Mouse (Mus musculus) urinary bladder, postnatal 25 days (tissue): ENCODE data around the gene Kcns3.

Experiments
- DNase-seq: peaks from one replicate; pipeline ENCODE4 v3.0.0; 2022; ENCODE audit warnings: low spot score

Gene Kcns3

DNA sequence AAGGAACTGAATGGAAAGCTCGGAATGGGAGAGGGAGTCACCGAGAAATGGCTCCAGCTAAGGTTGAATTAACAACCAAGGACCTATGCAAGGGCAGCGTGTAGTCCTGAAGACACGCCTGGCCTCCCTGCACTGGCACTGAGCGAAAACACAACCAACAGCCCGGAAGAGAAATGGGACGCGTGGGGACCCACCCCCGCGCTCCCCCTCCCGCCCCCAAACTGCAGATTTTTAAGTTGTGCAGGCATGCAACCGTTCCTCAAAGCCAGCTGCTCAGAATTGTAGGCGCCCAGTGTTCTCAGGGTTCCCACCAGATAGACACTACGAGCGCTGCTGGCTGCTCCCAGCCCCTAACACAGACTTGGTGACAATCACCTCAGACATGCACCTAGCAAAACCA, at the start of gene Kcns3:
Gene Kcns3 (minus strand): TSS at position 42 of the 400 bp plus-strand sequence.
- no peak for DNase-seq

DNA sequence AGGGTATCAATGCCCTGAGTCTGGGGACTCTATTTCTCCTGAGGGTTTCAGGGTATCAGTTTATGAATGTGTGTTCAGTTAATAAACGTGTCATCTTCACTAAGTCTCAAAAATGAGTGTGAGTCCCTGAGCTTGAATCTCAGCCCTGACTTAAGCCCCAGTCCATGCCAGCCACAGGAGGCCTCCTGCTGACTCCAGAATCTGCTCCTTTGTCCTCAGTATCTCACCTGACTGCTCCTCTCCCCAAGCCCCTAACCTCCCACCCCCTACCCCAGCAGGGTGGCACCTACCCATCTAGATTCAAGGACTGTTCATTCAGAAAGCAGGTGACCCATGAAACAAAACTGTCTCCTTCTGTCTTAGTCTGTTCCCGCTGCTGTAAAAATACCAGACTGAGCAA, 47.7 kb upstream of the Kcns3 start:
- DNase-seq = no peak

DNA sequence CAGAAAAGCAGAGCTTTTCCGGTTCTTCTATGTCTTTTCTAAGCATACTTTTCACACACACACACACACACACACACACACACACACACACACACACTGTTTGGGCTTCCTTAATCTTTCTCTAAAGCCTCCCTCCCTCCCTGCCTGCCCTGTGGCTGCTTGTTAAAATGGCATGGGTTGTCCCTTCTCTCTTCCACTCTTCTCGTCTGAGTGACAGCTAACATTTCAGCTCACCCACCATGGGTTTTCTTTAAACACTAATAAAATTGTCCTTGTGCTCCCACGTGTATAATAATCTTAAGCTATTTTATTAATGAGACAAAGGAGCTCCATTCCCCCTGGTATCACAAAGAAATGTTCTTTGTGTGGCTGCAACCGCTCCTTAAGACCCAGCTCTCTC, 47.2 kb upstream of the Kcns3 start:
- no peak for DNase-seq

DNA sequence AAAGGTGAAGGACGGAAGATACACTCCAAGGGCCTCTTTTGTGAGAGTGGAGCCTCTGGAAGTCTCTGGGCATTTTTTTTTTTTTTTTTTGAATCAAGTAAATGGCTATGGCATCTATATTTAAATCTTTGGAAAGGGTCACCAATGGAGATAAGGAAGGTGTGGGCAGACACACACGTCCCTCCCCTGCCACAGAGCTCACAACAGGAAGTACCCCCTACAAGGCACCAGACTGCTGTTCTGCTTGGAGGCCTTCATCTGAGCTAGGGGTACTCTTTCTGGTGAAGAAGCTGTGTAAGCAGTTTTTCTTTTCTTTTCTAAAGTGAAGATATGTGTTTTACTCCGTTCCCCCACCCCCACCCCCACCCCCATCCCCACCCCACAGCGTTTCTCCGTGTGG, 46.0 kb upstream of the Kcns3 start:
- no peak for DNase-seq

DNA sequence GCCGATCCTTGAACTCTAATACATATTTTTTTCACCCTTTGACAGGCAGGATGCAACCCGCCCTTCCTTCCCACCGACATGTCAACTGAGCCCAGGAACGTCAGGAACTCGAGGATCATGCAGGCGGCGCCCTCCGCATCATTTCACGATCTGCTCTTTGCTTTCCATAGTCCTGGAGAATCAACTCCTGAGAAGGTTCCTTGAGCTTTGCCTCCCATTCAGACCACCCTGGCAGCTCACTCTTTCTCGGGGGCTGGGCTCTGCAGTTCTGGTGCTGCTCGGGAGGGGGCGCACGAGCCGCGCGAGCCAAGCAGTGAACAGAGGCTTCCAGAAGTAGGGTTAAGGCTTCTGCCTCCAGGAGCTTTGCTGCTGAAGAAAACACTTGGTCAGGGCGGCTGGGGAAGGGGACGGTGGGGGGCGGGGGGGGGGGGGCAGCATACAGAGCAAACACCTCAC, 45.3 kb upstream of the Kcns3 start:
- DNase-seq = peak; percentile 73

DNA sequence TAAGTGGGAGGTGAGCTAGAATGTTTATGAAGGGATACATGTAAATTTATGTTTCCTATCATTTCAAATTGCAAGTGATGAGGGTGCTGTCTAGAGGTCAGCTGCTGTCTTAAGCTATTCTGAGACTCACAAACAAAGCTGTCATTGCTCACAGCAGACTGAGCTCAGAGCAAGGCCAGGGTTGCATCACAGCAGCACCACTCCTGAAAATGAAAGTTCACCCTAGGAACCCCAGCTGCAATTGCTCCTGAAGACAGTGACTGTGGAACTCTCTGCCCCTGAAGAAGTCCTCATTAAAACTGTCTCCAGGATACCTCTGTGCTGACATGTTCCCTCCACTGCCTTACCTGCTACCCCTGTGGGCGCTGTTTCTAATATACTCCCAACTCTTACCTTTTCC, 44.2 kb upstream of the Kcns3 start:
- no peak for DNase-seq

DNA sequence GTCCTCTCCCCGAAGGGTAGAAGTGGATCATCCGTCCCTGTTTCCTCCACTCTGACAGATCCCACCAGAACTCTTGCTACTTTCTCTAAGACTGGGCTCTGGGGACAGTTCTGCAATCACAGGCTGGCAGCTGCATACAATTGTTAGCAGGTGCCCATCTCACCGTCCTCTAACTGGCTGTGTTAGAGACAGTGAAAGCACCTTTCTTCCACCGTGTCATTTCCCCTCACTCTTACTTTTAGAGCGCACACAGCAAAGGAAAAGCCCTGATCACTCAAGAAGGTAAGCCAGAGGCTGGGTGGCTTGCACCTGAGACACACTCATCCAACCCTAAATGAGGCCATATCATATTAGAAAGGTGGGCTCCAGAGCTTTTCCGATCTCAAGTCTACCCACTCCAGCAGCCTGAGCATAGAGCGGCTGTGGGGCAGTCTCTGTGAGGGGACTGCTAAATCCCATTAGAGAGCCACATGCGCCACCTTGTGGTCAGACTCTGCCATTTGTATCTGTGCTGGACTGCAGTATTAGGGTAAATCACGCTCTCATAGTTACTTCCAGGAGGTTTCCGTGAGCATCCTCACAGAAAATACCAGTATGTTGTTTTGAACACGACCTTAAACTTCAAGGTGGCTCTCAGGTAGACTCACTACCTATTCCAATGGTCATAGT, 27.8 kb upstream of the Kcns3 start:
- peak; percentile 86 for DNase-seq

DNA sequence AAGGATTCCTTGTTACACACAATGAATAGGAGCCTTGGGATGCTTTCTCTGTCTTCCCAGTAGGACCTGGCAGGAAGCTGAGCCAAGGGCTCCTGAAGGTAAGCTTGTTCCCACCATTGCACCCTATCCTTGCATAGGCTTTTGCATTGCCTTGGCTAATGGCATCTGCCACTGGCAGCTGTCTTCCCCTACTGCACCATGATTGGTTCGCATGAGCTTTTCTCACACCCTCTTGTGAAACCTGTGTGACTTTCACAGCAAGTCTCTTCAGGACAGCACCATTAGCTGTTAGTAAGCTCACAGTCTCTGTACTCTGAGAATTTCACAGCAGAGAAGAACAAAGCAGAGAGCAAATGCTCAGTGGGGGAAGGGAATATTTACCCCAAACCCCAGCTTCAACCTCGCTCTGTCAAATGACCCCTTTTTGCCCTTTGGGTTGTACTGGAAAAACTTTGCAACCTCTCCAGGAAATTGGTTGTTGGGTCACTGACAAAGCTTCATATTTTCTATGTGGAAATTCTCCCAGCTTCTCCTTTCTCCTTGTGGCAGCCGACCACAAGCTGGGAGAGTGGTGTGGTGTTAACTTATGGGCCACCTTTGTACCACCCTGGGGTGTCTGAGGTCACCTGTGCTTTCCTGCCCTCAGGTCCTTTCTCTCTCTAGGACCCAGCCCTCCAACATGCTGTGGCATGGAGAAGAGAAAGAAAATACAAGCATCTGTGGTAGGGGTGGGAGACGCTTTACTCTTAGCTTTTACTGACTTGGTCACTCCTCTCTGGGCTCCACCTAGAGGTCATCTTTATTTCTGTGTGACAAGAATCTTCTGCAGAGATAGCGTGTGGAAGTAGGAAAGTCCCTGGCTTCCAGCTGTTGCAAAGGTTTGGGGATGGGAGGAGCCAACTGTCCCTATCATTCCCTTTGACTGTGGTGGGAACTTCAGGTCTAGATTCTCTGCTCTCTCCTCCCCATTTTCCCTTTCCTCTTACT, 26.8 kb upstream of the Kcns3 start:
- DNase-seq = no peak

DNA sequence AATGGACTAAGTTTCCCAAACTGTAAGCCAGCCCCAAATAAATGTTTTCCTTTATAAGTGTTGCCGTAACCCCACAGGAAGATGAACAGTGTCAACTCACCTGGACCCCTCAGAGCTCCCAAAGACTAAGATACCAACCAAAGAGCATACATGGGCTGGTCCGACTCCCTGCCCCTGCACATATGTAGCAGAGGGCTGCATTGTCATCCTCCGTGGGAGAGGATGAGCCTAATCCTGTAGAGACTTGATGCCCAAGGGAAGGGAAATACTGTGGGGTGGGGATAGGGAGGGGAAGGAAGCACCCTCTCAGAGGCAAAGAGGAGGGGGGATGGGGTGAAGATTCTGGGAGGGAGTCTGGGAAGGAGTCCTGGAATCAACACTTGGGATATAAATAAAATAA, 7.8 kb upstream of the Kcns3 start:
- no peak for DNase-seq

DNA sequence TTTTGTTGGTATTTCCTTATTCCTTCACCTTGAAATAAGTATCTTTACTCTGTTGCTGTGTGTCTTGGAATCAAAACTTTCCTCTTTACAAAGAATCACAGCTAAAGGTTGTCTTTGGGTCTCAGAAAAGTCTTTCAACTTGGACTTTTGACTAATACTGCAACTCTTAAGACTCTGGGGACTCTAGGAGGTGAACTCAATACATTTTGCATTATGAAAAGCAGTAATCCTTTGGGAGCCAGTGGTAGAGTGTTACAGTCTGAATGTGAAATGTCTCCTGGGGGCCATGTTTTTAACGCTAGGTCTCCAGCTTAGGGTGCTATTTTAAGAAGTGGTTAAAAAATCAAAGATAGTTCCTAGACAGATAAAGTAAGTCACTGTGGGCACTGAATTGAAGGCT, 4.3 kb upstream of the Kcns3 start:
- no peak for DNase-seq

DNA sequence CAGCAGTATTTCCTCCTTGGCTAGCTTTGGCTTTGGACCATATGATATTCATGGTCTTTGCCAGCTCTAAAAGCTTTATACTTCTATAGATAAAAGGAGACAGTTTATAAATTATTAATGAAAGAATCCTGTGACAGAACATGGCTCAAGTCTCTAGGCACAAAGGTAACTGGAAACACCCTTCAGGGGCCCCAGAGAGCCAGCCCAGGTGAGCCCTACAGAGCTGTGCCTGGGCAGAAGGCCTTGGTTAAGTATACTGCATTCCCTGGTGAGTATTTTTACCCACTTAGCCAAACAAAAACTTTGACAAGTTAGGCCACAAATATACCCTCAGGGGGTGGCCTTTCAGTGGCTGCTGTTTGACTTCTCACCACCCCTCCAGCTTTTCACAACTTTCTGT, 2.7 kb upstream of the Kcns3 start:
- DNase-seq = no peak

DNA sequence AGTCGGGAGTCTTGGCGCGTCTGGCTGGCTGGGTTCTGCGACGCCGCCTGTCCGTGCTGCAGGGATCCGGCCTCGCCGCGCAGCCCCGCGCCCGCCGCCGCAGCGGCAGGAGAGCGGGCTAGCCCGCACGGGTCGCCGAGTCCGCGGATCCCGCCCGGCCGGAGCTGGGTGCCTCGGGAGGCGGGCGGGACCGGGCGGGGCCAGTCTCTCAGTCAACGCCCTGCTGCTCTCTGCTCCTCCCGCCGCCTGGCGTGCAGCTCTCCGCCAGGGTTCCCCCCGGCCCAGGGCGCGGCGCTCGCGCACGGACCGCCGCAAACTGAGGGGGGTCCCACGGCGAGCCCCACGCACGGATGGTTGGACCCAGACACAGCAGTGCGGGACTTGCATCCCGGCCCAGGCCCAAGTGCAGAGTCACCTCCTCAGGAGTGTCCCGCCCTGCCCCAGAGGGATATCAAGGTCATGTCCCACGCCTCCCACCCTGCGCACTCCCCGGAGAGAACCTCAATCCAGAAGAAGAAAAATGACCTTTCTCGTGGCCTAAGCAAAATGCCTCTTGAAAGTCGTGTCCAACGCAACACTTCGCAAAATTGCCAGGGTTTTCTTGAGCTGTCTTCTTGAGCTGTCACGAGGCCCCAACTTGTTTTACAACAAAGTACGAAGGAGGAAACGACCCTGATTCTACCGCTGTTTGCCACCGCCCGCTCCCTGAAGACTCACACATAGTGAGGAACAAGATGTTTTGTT, 492 bp downstream of the Kcns3 start:
- peak; percentile 28 for DNase-seq

DNA sequence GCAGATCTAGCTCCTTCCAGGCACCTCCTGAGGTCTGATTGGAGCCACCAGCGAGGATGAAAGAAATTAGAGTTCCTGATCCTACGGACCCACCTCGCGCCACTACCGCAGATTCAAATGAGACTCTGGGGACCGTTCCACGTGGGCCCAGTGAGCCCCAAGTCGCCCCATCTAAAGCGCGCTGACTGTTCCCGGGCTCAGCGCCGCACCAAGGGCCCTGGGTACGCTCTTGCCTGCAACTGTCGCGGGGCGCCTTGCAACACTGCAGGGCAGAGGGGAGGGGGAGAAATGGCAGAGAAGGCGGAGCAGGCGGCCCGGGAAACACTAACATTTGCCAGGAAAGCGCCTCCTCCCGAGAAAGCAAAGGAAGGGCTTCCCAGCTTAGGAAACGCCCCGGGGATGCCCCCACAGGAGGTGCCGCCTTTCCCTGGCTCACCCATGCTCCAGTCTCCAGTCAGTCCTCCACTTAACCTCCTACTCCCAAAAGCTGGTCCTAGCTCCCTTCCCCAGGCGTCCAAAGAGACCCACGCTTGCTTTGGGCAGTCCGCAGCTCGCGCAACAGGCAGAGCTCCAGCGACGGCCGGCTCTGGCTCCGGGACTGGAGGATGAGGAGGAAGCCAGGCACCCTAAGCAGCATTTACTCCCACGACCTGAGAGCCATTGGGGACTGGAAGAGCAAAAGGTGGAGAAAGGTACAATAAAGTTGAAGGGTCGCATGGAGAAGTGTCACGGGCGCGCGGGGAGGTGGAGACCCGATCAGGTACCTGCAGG, 1.2 kb downstream of the Kcns3 start:
- DNase-seq = peak; percentile 12

DNA sequence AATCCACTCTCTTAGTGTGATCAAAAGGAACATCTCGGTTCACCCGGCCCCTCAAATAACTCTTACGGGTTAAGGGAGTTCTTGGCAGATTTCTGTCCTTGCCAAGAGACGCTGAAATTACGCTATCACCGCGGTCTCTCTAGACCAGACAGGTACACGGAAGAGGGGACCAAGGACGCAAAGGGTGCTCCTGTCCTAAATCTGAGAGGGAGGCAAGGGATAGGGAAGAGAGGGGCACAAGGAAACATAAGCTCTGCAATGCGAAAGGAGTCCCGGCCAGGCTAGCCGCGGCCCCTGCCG, 1.8 kb downstream of the Kcns3 start:
- DNase-seq = no peak

DNA sequence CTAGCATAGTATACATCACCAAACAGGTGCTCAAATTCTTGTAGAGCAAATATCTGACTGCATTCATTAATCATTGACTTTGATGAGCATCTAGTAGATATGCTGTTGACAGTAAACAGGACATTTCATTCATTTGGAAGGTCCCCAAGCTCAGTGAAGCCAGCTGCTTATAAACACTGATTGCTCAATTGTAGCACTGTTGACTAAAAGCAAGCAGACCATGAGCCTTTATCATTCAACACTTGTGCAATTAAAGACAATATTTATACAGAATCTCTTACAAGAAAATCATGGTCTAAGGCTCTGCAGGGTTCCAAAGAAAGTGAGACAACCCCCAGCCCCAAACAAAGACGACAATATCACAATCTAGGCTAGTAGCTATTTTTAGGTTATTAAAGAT, 6.0 kb downstream of the Kcns3 start:
- no peak for DNase-seq

DNA sequence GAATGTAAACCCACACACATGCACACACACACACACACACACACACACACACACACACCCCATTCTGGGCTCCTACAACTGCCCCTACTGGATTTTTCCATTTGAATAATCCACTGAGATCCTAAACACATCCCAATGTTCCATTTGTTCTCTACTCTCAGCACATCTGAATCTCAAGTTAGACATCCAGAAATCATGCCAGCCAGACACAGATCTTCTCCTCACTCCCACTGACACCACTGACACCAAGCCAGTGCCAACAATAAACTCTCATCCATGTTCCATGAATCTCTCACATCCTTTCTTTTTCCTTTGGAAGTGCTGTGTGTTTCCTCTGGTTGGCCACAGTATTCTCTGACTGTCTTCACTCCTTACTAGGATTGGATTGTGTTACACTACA, 18.4 kb downstream of the Kcns3 start:
- no peak for DNase-seq

DNA sequence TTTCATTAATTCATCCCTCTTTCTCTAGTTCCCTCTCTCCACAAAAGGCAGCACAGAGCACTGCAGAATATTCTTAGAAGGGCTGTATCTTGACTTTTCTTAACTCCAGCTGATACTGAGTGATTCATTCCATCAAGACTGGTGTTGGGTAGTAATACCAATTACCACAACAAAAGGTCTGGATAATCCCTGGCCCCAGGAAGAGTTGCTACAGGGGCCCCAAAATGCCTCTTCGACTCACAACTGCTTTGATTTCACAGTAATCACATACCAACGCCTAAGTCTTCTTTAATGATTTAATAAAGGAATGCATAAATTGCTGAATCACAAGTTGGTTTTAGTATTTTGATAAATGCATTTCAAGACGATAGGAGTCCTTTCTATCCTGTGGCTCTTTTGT, 21.7 kb downstream of the Kcns3 start:
- DNase-seq = no peak

DNA sequence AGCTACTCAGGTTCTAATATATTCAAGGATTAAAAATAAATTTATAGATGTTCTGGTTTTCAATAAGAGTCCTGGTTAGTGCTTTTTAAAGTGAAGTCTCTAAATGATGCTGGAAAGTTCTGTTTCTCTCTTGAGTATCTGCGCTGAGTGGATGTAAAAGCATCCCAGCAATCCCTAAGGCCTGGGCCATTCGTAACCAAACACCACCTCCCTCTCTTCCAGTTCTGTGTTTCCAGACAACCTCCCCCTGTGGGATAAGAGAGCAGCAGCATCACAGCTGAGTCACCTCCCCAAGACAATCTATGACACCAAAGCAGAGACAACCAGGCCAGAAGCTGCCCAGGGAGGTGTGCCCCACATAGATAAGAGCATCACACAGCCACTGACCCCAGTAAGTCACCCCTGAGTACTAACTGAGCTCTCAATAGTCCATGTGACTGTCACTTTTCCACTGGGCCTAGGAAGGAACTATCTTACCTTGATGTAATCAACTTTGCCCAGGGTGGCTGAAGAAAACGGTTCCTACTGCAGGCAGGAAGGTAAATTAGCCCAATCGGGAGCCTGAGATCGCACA, 24.6 kb downstream of the Kcns3 start:
- DNase-seq = no peak

DNA sequence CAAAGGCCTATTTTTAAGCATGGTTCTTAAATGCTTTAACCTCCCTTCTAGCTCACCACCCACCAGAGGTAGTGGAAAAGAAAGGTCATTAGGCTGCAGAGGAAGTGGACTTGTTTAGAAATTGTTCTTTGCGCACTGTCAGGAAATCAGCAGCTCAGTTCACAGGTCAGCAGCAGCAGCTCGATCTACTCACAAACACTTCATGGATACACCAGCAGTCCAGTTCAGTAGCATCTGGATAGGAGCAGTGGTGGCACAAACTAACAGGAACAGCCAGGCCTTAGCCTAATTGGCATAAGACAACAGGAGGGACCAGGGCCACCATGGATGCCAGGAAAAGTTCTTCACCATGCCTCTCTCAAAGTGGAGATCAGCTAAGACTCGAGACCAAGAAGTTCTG, 49.3 kb downstream of the Kcns3 start:
- DNase-seq = no peak

DNA sequence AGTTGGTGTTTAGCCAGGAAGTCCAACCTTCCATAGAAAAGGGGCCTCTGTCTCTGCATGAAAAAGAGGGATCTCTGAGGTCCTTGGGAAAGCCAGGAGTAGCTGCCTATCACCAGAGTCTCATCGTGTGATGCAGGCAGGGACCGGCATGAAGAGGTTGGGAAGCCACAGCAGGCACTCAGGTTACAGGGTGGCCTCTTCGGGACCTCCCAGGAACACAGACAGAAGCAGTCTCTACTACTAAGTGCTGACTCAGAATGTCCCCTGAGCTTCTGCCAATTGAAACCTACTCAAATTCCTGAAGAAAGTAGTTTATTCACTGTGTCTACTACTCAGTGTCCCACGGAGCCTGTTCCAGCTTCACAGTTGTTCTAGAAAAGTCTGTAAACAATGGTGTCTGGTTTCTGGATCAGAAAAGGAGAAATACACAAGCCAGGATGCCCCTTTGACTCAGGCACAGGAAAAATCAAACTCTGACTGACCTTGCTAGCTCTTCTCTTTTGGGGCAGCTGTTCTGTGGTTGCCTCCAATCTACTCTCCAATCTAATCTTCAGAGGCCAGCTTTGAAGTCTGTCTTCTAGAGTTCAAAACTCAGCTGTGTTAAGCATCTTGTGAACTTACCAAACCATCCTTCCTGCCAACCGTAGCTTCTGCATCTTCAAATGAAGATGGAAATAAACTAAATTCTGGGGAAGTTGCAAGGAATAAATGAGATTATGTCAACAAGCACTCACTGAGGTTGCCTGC, 62.1 kb downstream of the Kcns3 start:
- DNase-seq = no peak

DNA sequence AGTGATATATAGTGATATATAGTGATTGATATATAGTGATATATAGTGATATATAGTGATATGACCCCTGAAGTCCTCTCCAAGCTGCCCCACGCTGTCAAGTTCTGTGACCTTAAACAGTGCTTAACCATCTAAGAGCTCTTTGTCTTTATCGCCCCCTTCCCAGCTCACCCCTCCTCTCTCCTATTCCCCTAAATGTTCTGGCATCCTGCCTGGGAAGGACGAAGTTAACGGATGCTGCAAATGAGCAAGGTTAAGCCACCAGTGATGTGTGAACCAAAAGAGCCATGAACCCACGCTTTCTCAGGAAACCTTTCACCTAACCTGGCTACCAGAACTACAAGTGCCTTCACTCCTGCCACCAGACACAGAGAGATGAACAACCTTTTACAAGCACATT, 64.0 kb downstream of the Kcns3 start:
- no peak for DNase-seq
